Comparison of ENCODE assay signal across 11 mouse cellular contexts in the genomic region with DNA sequence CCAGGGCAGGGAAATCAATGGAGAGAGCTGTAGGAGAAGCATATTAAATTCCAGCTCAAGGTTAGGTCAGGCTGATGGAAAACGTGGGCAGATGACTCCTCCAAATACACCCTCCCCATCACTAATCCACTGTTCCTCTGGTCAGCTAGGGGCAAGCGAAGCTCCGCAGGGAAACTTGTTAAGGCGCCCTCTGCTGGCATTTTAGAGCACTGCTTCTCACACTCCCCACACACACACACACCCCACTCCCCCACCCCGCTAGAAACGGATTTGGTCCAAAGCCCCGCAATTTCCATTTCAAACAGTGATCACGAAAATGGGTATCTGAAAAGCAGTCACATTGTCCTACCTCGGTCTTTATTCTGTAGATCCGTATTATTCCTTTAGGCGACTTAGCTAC.
DNase-seq lines count a peak whose midpoint lies in the region; ATAC-seq and TF ChIP-seq lines count a peak whose summit lies in the region.
"Had no signal": no experiment of that assay in that cellular context is flagged by ENCODE, and none has a peak within 500 bp of the region (broad histone marks: within the 10 kb centered on the region; RNA-seq: fewer than 3 reads in every experiment).

No protein-coding gene starts in this region.

- no peaks in the 10 kb centered on the region for H3K36me3 ChIP-seq in heart, embryonic 11.5 days (ENCODE audit: control insufficient read depth, insufficient read depth, low read length)
- H3K36me3 ChIP-seq in heart, adult 2 months (ENCODE audit: control insufficient read depth, insufficient read depth, low read length) = no peaks in the 10 kb centered on the region
- no peaks in the 10 kb centered on the region for H3K36me3 ChIP-seq in kidney, embryonic 14.5 days (ENCODE audit: control insufficient read depth, insufficient read depth, low read length)
- H3K36me3 ChIP-seq: lung, embryonic 15.5 days; midbrain, embryonic 12.5 days; neural tube, embryonic 12.5 days had no signal

- no peak for TF ChIP-seq POLR2A in heart, adult 2 months (IDR thresholded peaks at IDR 0.05; ENCODE audit: insufficient read depth, low read depth, low read length)

- no peaks in the 10 kb centered on the region for H3K4me1 ChIP-seq in heart, embryonic 11.5 days (ENCODE audit: control insufficient read depth, insufficient read depth, low read length)
- no peaks in the 10 kb centered on the region for H3K4me1 ChIP-seq in heart, adult 2 months (ENCODE audit: control insufficient read depth, insufficient read depth, low read length)
- H3K4me1 ChIP-seq in kidney, embryonic 14.5 days (ENCODE audit: control insufficient read depth, insufficient read depth, low read length) = no peaks in the 10 kb centered on the region
- H3K4me1 ChIP-seq: midbrain, embryonic 12.5 days had no signal

- peak overlapping the region; percentile 50; the same call in 1 of the 2 replicates for H3K4me2 ChIP-seq in heart, embryonic 11.5 days
- no peak overlapping the region for H3K4me2 ChIP-seq in kidney, embryonic 14.5 days (replicated peaks; ENCODE audit: low read depth, low read length)
- H3K4me2 ChIP-seq: lung, embryonic 15.5 days; midbrain, embryonic 12.5 days; neural tube, embryonic 12.5 days had no signal

- intact Hi-C loops in heart, adult 2 months (cut with DNase I) = no loop called here

- 58% methylated on average over 11 of the region's 11 CpGs for WGBS in heart, embryonic 11.5 days (ENCODE audit: insufficient replicate concordance)
- WGBS in heart, adult 2 months = 64% methylated on average over 11 of the region's 11 CpGs
- whole genome bisulfite sequencing in kidney, embryonic 14.5 days = 63% methylated on average over 11 of the region's 11 CpGs

- H3K9ac ChIP-seq in heart, embryonic 11.5 days (ENCODE audit: low read depth, low read length) = no peak overlapping the region
- no peak overlapping the region for H3K9ac ChIP-seq in heart, adult 2 months (ENCODE audit: low read depth, low read length)
- no peak overlapping the region for H3K9ac ChIP-seq in kidney, embryonic 14.5 days (ENCODE audit: low read depth, low read length)
- H3K9ac ChIP-seq: lung, embryonic 15.5 days; midbrain, embryonic 12.5 days; neural tube, embryonic 12.5 days had no signal

- DNase-seq in heart, adult 2 months = no peak
- peak; percentile 35 to 41 for DNase-seq in kidney, postnatal 4 days
- peak; percentile 5 for DNase-seq in thymus, postnatal 14 days
- DNase-seq in thymus, postnatal 0 days (ENCODE audit: low spot score) = no peak
- peak; percentile 58 for DNase-seq in testis, postnatal 10 days (ENCODE audit: low spot score)
- no peak for DNase-seq in lung, adult 18-20 months

- H3K9me3 ChIP-seq in heart, embryonic 11.5 days (replicated peaks; ENCODE audit: control insufficient read depth, low read length) = no peaks in the 10 kb centered on the region
- no peaks in the 10 kb centered on the region for H3K9me3 ChIP-seq in kidney, embryonic 14.5 days (ENCODE audit: control insufficient read depth, low read length)
- H3K9me3 ChIP-seq: lung, embryonic 15.5 days; midbrain, embryonic 12.5 days; neural tube, embryonic 12.5 days had no signal

- H3K27ac ChIP-seq in heart, embryonic 11.5 days (ENCODE audit: low read depth, low read length) = no peak overlapping the region
- H3K27ac ChIP-seq in heart, adult 2 months = no peak overlapping the region
- H3K27ac ChIP-seq in kidney, embryonic 14.5 days (ENCODE audit: low read depth, low read length) = no peak overlapping the region
- H3K27ac ChIP-seq: lung, embryonic 15.5 days; midbrain, embryonic 12.5 days; neural tube, embryonic 12.5 days had no signal

- ATAC-seq in heart, embryonic 11.5 days (replicated peaks; ENCODE audit: insufficient number of reproducible peaks, low FRiP score, low TSS enrichment) = no peak
- ATAC-seq in kidney, embryonic 14.5 days (ENCODE audit: low FRiP score, low TSS enrichment) = no peak

- TF ChIP-seq CTCF in heart, adult 2 months (IDR thresholded peaks at IDR 0.05) = no peak

- no peak overlapping the region for H3K4me3 ChIP-seq in heart, embryonic 11.5 days (ENCODE audit: low read depth, low read length)
- no peak overlapping the region for H3K4me3 ChIP-seq in heart, adult 2 months
- H3K4me3 ChIP-seq in kidney, embryonic 14.5 days (ENCODE audit: low read length) = no peak overlapping the region
- H3K4me3 ChIP-seq: lung, embryonic 15.5 days; midbrain, embryonic 12.5 days; neural tube, embryonic 12.5 days had no signal

- no peaks in the 10 kb centered on the region for H3K27me3 ChIP-seq in heart, embryonic 11.5 days (ENCODE audit: control insufficient read depth, insufficient read depth, low read length)
- no peaks in the 10 kb centered on the region for H3K27me3 ChIP-seq in heart, adult 2 months (ENCODE audit: control insufficient read depth, insufficient read depth, low read length)
- no peaks in the 10 kb centered on the region for H3K27me3 ChIP-seq in kidney, embryonic 14.5 days (ENCODE audit: control insufficient read depth, insufficient read depth, low read length)
- H3K27me3 ChIP-seq: lung, embryonic 15.5 days; neural tube, embryonic 12.5 days had no signal

- H3K79me2 ChIP-seq in heart, adult 2 months (replicated peaks; ENCODE audit: control insufficient read depth, insufficient read depth, low read length) = no peaks in the 10 kb centered on the region

- TF ChIP-seq EP300 in heart, adult 2 months (IDR thresholded peaks at IDR 0.05; ENCODE audit: insufficient read depth, low read depth, low read length) = no peak

Comparison
In these comparisons a context has a peak if more than half of its experiments do, and no peak if none do; other contexts are left out.
1. DNase-seq: peak in kidney, postnatal 4 days (2 of 2), thymus, postnatal 14 days (single experiment) and testis, postnatal 10 days (single experiment); none in heart, adult 2 months (0 of 2), thymus, postnatal 0 days (single experiment) and lung, adult 18-20 months (0 of 2).